Mouse (Mus musculus) inflammation-experienced regulatory T-cells (primary cell): Measurements from ENCODE around the gene Gm3047. TPM values are rescaled to one million over a fixed set of nuclear protein-coding genes. Genes with fewer than 3 reads are reported as not detected.

ENCODE experiments used
- polyA plus RNA-seq, 2 experiments: library from polyadenylated mRNA; unstranded; fragments of 100-300 nt; shearing (Covaris generic); gene quantifications; one replicate each; pipeline ENCODE4 v1.2.1; 2017

Gm3047 gene
- not detected for polyA plus RNA-seq

GRCm38 (mm10) chr14:4555105-4555504, at the start of gene Gm3047:
Gm3047 (plus strand) TSS chr14:4555405.

Other genes starting within 250 kb of the Gm3047 start
- gene Gm3149, start 238.1 kb upstream of the Gm3047 start, polyA plus RNA-seq = not detected
- gene 2610042L04Rik, start 220.6 kb upstream of the Gm3047 start, polyA plus RNA-seq = 10 to 100 TPM in 1 of 2 experiments, 1 to 10 TPM in 1; 5.2 to 13.2 TPM
- under 1 TPM in 1 of 2 experiments, not detected in 1; 0.19 TPM for gene Gm3159, start 157.9 kb upstream of the Gm3047 start, polyA plus RNA-seq
- 1 to 10 TPM; 2.4 to 8.1 TPM for gene Gm3164, start 140.0 kb upstream of the Gm3047 start, polyA plus RNA-seq
- 1 to 10 TPM; 1.7 to 5.1 TPM for gene Gm3173, start 124.4 kb upstream of the Gm3047 start, polyA plus RNA-seq
- under 1 TPM; 0.14 to 0.59 TPM for gene Gm3182, start 73.7 kb upstream of the Gm3047 start, polyA plus RNA-seq
- under 1 TPM; 0.08 to 0.40 TPM for gene Gm8159, start 76.9 kb downstream of the Gm3047 start, polyA plus RNA-seq
- under 1 TPM in 1 of 2 experiments, not detected in 1; 0.65 TPM for gene Gm3239, start 108.8 kb downstream of the Gm3047 start, polyA plus RNA-seq
- gene Gm7876, start 153.8 kb downstream of the Gm3047 start, polyA plus RNA-seq = not detected
- 10 to 100 TPM in 1 of 2 experiments, under 1 TPM in 1; 0.71 to 11.6 TPM for gene Gm3252, start 171.4 kb downstream of the Gm3047 start, polyA plus RNA-seq
- not detected for gene Gm9602, start 220.9 kb downstream of the Gm3047 start, polyA plus RNA-seq